Mouse (Mus musculus) embryo, embryonic 11.5 days (tissue): ENCODE measurements around the gene Ythdf2.
A peak's percentile ranks its signal among the peaks of the same experiment; 100 is the strongest.
"Not testable (repeated sequence)": the region's sequence is repeated elsewhere in the genome, so short reads cannot be mapped to it uniquely, and the experiment has no call there.

Source experiments
- DNase-seq: peaks from one replicate; pipeline ENCODE4 v3.0.0-alpha.2; 2012; ENCODE audit warnings: low read depth, low spot score

The Ythdf2 gene

GRCm38 (mm10) chr4:132211953-132212734, at the start of gene Ythdf2:
Ythdf2 (minus strand) TSS chr4:132212303.
- peak; percentile 95 for DNase-seq

- no peak for DNase-seq
These were observed 48.6 kb upstream of the Ythdf2 start for GRCm38 (mm10) chr4:132260404-132261379.

DNA sequence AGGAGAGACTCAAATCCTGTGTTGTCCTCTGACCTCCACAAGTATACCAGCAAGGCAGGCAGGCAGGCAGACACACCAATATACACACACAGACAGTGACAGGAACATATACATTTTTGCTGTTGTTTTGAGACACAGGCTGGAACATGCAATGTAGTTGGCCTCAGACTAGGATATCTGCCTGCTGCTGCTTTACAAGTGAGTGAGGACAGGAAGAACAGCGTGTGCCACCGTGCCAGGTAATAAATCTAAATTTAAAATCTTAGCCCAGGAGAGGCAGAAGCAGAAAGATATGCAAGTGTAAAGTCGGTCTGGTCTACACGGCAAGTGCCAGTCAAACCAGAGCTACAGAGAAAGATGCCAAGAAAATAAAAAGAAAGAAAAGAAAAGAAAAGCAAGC, 47.1 kb upstream of the Ythdf2 start:
- DNase-seq = no peak

- no peak for DNase-seq
These were observed 44.3 kb upstream of the Ythdf2 start for GRCm38 (mm10) chr4:132256384-132256783.

DNA sequence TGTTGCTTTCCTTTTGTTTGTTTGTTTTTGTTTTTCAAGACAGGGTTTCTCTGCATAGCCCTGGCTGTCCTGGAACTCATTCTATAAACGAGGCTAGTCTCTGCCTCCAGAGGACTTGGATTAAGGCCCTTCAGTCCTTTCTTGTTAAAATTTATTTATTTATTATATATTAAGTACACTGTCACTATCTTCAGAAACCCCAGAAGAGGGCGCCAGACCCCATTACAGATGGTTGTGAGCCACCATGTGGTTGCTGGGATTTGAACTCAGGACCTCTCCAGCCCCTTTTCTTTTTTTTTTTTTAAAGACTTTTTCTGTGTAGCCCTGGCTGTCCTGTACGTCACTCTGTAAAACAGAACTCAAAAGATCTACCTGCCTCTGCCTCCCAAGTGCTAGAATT, 42.9 kb upstream of the Ythdf2 start:
- DNase-seq = no peak

GRCm38 (mm10) chr4:132253622-132254021, 41.5 kb upstream of the Ythdf2 start:
- no peak for DNase-seq

DNA sequence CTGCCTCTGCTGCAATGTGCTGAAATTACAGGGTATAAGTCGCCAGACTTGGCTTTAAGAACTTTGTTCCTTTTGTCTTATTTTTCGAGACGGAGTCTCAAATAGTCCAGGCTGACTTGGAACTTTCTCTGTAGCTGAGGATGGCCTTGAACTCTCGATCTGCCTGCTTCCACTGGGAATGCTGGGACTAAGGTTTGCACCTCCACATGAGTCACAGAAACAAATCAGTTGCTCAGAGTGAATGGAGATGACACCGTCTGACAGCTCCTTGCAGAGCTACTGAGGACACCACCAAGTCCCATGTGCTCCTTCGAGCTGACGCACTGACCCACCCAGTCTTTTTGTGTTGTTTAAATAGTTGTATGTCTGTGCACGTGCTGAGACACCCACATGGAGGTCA, 41.0 kb upstream of the Ythdf2 start:
- DNase-seq = no peak

- no peak for DNase-seq
These were observed 39.5 kb upstream of the Ythdf2 start for GRCm38 (mm10) chr4:132251596-132251995.

DNA sequence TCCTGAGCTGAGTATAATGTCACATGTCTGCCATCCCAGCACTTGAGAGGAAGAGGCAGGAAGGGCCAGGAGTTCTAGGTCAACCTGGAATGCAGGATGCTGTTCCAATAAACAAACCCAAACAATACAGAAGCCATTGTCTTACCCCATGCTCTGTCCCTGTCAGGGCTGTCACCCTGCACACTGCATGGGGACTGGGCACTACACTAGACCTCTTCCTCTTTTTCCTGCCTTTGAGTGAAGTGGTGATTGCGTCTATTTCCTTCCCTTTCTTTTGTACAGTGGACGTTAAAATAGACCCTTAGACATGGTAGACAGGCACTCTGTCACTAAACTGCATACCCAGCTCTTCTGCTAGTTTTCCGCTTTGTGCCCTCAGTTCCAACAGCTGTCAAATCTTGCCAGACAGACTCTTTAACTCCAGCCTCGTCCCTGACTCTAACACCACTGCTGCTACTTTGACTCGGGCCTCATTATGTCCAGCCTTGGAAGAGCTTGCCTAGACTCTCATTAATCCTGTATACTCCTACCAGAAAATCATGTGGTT, 35.4 kb upstream of the Ythdf2 start:
- no peak for DNase-seq

DNA sequence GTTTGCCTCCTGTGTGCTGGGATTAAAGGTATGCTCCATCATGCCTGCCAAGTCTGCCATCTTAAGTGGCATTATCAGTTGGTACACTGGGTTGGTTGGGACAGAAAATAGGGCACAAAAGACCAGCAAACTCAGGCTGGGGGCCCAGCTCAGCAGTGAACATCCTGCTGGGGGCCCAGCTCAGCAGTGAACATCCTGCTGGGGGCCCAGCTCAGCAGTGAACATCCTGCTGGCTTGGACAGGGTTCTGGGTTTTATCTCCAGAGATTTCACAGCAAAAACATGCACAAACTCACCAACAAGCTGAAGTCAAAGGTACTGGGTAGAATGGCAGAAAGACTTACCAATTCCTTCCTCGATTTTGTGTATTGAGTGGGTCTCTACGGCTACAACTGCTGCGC, 33.5 kb upstream of the Ythdf2 start:
- no peak for DNase-seq

DNA sequence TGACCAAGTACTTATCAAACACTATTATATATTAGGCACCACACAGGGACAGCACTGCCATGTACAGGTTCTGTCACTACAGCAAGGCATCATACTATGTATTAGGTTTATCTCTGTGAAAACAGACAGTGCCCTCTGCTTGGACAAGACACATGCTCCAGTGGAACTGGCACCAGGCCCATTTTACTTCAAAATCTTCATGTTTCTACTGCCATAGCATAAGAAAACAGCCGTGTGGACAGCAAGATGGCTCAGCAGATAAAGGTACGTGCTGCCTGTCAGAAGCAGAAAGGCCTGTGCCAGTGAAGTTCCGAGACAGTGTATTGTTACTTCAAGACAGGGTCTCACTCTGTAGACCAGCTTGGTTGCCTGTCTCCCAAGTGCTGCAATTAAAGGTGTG, 29.1 kb upstream of the Ythdf2 start:
- DNase-seq = no peak

GRCm38 (mm10) chr4:132240367-132240766, 28.3 kb upstream of the Ythdf2 start:
- no peak for DNase-seq

DNA sequence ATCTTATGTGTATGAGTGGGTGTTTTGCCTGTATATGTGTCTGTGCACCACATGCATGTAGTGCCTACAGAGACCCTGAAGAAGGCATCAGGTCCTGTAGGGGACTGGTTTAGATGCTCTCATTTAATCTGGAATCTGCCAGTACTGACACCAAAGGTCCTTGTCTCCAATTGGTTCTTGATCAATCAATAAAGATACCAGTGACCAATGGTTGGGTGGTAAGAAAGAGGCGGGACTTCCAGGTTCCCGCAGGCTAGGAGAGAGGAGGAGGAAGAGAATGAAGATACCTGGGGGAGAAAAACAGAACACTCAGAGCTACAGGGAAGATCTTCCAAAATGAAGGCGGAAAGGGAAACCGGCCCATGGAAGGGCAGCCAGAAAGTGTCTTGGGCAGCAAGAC, 26.3 kb upstream of the Ythdf2 start:
- DNase-seq = no peak

DNA sequence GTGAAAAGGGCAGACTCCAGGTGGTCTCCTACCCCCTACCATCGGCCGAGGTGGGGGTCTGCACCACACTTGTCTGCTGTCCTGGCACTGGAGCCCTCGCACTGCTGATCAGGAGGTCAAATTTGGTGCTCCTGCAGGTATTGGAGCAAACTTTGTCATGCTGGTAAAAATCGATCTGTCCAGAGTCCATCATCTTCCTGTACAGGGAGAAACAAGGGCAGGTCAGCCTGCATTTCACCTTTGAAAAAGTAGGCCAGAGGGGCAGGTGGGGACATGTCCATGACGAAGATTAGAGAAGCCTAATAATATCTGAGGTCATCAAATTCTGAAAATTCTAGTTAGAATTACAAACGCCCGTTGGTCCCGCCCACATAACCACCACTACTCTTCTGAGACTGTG, 22.6 kb upstream of the Ythdf2 start:
- DNase-seq = no peak

- DNase-seq = no peak
These were observed 18.3 kb upstream of the Ythdf2 start for GRCm38 (mm10) chr4:132230422-132230821.

DNA sequence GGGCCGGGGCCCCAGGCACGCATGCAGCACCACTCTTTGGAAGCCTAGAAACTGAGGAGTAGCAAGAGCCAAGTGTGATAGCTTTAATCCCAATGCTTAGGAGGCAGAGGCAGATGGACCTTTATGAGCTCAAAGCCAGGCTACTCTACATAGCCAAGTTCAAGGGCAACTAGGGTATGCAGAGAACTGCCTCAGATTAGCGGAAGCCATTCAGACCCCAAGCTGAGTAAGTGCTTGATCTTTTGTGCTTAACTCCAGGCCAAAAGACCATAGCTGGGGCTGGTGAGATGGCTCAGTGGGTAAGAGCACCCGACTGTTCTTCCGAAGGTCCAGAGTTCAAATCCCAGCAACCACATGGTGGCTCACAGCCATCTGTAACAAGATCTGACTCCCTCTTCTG, 9.9 kb upstream of the Ythdf2 start:
- not testable (repeated sequence) for DNase-seq

DNA sequence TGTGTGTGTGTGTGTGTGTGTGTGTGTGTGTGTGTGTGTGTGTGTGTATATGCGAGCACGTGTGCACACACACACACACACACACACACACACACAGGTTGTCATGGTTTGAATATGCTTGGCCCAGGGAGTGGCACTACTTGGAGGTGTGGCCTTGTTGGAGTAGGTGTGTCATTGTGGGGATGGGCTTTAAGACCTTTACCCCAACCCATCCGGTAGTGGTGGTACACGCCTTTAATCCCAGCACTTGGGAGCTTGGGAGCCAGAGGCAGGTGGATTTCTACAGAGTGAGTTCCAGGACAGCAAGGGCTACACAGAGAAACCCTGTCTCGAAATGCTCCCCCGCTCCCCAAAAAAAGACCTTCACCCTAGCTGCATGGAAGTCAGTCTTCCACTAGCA, 6.3 kb upstream of the Ythdf2 start:
- not testable (repeated sequence) for DNase-seq

GRCm38 (mm10) chr4:132217781-132218180, 5.7 kb upstream of the Ythdf2 start:
- no peak for DNase-seq

DNA sequence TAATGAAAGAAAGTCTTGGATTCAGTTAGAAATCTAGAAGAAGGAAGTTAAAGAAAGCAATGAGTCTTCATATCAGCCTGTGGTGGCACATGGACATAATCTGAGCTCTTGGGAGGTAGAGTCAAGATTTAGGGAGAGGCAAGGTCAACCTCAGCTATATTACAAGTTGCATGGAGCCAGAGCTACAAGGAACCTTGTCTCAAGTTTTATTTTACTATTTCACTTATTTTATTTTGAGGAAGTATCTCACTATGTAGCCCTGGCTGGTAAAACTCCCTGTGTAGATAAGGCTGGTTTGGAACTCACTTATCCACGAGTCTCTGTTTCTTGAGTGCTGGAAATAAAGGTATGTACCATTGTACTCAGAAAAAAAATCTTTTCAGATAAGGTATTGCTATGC, 4.5 kb upstream of the Ythdf2 start:
- DNase-seq = no peak

- DNase-seq = no peak
These were observed 2.7 kb upstream of the Ythdf2 start for GRCm38 (mm10) chr4:132214847-132215246.

- DNase-seq = no peak
These were observed 786 bp downstream of the Ythdf2 start for GRCm38 (mm10) chr4:132211091-132211942.
